Mouse (Mus musculus) gonadal fat pad, adult 2 months (tissue): ENCODE results near the gene Il31ra. TPM values are rescaled to one million over a fixed set of nuclear protein-coding genes. Genes with fewer than 3 reads are reported as not detected.

ENCODE experiments used
- DNase-seq: peaks from one replicate; pipeline ENCODE4 v3.0.0-alpha.2; 2012; ENCODE audit warnings: low read depth
- polyA plus RNA-seq: library from polyadenylated mRNA; depleted of rRNA; stranded (reverse); fragments of >200 nt; gene quantifications from 2 replicates; pipeline ENCODE4 v1.2.3, GENCODE M21; 2012

Il31ra gene
- polyA plus RNA-seq, 1 experiment: 0.62 TPM

DNA sequence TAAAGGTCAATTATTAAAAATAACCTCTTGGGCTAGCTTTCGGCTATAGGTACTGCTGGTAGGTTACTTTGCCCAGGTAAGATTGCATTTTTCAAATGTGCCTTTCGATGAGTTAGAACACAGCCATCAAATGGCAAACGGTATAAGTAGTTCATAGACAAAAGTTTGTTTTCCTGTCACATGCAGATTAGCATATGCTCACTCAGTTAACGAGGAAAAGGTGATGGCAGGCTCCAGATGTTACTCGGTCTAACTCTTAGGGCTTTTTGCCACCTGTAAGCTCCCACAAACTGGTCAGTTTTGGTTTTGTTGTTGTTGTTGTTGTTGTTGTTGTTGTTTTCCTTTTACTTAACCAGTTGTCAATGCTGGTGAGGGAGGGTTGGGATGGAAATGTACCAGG, 85.7 kb downstream of the Il31ra start:
- no peak for DNase-seq

DNA sequence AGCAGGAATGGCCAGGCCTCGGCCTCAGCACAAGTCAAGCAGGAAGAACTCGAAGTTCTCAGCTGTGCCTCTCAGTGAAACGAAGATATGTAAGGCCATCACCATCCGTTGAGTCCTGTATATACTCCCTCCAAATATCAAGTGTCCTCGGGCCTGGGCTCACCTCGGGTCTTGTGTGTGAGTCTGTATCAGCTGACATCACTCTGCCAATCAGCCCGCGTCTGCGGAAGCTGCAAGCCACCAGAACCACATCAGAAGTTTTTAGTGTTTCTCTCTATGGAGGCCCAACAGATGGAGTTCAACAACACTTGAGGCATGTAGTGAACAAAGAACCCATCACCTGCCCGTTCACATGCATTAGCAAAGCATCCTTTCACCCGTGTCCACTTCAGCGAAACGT, 86.5 kb downstream of the Il31ra start:
- DNase-seq: no peak

GRCm38 (mm10) chr13:112506766-112507165, 87.4 kb downstream of the Il31ra start:
- no peak for DNase-seq

DNA sequence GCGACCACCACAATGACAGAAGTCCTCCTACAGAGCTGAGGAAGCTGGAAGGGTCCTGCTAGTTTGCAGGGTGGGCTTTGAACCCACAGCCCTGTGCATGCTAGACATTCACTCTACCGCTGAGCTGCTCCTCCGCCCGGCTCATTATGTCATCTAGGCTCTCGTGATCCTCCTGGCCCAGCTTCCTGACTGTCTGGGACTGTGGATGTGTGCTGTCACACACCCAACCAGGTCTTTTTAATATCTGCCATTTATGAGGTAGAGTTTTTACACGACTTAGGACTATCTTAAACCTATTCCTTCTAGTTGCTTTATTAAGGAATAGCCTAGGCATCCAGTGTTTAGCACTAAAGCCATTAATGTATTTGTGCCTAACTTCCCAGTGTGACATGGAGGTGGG, 88.7 kb downstream of the Il31ra start:
- no peak for DNase-seq

GRCm38 (mm10) chr13:112503846-112504245, 90.3 kb downstream of the Il31ra start:
- DNase-seq: no peak

GRCm38 (mm10) chr13:112500466-112500865, 93.7 kb downstream of the Il31ra start:
- DNase-seq: no peak

GRCm38 (mm10) chr13:112500027-112500426, 94.1 kb downstream of the Il31ra start:
- DNase-seq: no peak

DNA sequence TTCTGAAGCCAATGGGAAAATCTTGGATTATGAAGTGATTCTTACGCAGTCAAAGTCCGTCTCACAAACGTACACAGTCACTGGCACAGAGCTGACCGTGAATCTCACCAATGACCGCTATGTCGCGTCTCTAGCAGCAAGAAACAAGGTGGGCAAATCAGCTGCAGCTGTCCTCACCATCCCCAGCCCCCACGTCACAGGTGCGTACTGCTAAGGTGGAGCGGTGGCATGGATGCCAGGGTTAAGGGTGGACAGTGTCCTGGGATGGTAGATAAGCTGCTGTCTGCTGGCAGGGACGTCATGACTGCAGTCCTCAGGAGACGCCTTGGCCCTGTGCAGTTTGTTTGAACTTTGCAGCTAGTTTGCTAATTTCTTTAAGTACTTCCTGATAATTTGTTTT, 99.6 kb downstream of the Il31ra start:
- DNase-seq: no peak

DNA sequence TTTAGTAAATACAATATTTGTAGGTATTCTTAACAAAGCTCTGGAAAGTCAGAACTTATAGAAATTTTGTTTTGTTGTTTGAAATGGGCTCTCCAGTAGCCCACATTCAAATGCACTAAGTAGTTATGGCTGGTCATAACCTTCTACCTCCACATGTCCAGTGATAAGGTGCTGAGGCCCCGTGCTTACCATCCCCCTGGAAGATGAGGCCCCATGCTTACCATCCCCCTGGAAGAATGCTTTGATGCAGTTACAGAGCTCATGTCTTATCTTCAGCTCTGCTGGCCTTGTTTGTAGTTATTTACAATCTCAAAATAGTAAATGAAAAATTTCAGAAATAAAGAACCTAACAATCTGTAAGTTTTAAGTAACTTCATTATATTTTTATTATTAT, 101.9 kb downstream of the Il31ra start:
- no peak for DNase-seq

- no peak for DNase-seq
Observed at GRCm38 (mm10) chr13:112491636-112492284, 102.4 kb downstream of the Il31ra start.

DNA sequence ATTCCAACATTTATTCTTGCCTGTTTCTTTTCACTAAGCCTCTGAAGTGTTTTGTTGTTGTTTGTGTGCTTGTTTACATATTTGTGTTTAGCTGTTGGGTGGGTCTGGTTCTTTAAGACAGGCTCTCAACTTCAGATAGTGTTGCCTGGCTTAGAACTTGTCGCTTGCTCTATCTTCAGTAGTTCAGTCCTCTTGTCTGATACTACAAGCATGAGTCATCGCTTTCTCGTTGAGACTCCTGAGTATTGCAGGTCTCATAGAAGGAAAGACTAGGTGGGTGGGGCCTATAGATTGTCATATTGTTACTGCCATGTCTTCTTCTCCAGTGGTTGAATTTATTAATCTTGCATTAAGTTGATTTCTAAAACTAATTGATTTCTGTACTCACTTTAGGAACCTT, 104.1 kb downstream of the Il31ra start:
- DNase-seq: no peak

GRCm38 (mm10) chr13:112486676-112487075, 107.5 kb downstream of the Il31ra start:
- no peak for DNase-seq

GRCm38 (mm10) chr13:112486236-112486635, 107.9 kb downstream of the Il31ra start:
- DNase-seq: no peak

DNA sequence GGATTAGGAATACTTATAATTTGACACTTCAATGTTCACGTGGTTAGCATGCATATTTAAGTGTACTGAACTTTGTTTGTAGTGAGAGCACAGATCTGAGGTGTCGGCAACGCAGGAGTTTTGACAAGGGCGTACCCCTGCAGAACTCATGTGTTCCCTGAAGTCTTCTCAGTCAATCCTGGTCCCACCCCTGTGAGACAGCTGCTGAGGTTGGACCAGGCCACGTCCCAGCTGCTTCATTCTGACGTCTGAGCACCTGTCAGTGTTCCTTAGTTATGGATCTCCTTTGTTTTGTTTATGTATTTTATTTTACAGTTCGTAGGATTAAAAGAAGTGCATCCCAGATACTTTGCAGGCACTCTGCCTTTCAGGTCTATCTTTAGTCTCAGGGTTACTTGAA, 111.1 kb downstream of the Il31ra start:
- no peak for DNase-seq

DNA sequence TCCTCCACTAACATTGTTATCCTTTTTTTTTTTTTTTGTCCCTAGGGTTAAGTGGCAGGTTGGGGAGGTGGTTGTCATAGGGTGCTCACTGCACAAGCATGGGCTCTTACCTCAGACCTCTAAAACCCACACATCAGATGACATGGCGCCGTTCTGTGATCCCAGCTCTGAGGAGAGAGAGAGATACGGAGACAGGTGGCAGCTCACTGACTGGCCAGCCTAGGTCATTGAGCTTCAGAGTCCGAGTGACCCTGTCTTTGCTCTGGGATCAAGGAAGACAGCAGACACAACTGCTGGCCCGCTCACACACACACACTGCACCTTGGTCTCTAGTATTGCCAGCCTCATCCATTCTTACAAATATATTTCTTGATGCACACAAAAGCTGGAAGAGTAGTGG, 111.6 kb downstream of the Il31ra start:
- DNase-seq: no peak

DNA sequence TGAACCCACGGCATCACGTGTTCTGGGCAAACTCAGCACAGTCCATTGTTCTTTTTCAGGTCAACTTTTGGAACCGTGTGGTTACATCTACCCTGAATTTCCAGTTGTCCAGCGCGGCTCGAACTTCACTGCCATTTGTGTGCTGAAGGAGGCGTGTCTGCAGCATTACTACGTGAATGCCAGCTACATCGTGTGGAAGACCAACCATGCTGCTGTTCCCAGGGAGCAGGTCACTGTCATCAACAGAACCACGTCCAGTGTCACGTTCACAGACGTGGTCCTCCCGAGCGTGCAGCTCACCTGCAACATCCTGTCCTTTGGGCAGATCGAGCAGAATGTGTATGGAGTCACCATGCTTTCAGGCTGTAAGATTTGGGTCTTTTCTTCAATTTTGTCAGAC, 114.2 kb downstream of the Il31ra start:
- DNase-seq: no peak

GRCm38 (mm10) chr13:112479032-112479431, 115.1 kb downstream of the Il31ra start:
- DNase-seq: no peak

DNA sequence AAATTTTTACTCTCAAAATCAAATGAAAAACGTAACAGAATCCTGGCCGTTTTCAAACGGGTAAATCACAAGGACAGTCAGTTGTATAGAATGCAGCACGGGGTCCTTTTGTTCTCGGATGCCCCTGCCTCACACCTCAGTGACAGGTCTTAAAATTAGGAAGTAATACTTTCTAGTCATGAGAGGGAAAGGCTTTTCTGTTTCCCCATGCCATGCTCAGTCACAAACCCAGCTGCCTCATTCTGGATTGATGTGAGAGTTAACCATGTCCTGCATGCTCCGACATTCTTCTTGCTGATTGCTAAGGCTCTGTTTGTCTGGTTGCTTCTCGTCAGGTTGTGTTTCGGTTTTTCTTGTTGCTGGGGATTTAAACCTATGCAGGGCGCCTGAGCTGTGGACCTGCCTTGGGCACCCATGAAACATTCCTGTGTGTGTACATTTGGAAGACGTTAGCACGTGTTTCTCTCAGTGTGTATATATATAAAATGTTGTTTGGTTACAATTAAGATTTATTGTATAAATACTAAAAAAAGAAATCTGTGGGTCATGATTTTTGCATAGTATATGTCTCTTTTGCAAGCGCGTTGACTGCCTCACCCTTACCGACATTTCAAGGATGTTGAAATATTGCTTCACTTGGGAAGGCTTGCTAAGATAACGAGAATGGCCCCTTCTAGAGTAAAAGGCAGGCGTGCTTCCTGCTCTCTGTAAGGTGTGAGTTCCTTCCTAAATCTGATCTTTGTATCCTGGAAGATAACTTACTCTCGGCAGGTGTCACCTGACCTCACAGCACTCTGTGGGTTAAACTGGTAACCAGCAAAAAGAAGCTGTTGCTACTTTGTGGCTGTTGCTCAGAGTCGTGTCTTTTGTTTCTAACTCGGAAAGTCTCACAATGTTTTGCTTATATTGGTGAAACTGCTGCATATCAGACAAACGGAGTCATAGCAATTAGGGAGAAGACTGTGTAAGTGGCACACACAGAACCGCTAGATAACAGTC, 120.1 kb downstream of the Il31ra start:
- DNase-seq: no peak

- DNase-seq: no peak
Observed at GRCm38 (mm10) chr13:112472401-112473023, 121.6 kb downstream of the Il31ra start.

- DNase-seq: no peak
Observed at GRCm38 (mm10) chr13:112471201-112471600, 123.0 kb downstream of the Il31ra start.
